Mouse (Mus musculus): ENCODE data around the gene Capn15. TPM values are rescaled to one million over a fixed set of nuclear protein-coding genes. Genes with fewer than 3 reads are reported as not detected.

Gene Capn15
- polyA plus RNA-seq, 1 experiment from 2014 or later = 15.3 TPM

DNA sequence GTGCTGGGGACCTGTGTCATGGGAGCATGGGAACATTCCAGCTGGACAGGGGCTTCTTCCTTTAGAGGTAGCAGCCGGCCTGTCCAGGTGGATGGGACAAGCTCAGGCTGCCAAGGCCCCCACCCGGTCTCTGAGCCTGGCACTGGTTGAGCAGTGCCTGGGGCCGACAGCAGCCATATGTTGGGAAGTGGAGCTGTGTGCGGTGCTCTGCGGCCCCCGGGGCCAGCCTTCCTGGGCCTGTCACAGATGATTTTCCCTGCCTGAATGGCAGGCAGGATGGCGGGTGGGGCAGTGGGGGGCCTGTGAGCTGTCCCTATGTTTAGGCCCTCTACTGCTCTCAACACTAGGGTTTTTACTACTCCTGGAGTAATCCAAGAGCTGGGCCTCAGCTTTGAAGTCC is 29.4 kb downstream of the Capn15 start:
- no peak for DNase-seq (ENCODE audit: low spot score)

GRCm38 (mm10) chr17:25955736-25956135 is 29.9 kb downstream of the Capn15 start:
- DNase-seq (ENCODE audit: low spot score) = no peak

DNA sequence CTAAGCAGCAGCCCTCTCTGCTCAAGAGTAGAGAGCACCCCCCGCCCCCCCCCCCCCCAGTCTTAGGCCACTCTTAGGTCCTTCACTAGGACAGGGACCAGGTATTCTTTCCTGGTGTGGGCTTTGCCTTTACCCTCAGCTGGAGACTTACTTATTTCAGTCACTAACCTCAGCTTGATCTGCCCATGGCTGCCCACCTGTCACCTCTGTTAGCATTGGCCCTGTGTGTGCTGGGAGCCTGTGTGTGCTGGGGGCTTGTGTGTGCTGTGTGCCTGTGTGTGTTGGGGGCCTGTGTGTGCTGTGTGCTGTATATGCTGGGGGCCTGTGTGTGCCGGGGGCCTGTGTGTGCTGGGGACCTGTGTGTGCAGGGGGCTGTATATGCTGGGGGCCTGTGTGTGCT is 30.9 kb downstream of the Capn15 start:
- DNase-seq (ENCODE audit: low spot score) = no peak

- DNase-seq (ENCODE audit: low spot score) = no peak
These were observed 32.4 kb downstream of the Capn15 start for GRCm38 (mm10) chr17:25953161-25953560.

- no peak for DNase-seq (ENCODE audit: low spot score)
These were observed 33.6 kb downstream of the Capn15 start, which contains the start of gene A930017K11Rik for GRCm38 (mm10) chr17:25951803-25952623. Gene A930017K11Rik, minus strand, starts transcription at chr17:25952565.

DNA sequence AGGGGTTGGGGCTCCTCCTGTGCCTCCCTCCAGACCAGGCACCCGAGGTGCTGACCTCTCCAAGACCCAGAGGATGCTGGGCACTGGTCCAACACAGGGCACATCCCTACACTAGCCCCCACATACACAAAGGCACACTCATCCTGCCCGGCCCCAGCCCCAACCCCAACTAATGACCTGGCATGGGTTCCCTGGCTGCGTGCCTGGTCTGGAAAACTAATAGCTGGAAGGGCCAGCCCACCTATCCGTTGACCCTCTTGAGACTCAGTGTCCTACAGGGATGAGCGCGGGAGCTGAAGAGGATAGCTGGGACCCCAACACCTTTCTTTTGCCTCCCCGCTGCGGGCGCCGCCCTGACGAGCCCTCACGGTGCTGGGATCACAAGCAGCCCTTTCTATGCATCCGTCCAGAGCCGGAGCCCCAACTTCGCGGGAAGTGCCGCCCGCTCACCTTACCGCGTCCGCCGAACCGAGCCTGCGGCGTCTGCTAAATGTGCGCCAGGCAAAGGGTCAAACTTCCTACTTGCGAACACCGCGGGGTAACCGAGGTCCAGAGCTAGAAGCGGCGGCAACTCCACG is 34.3 kb downstream of the Capn15 start:
- no peak for DNase-seq (ENCODE audit: low spot score)

DNA sequence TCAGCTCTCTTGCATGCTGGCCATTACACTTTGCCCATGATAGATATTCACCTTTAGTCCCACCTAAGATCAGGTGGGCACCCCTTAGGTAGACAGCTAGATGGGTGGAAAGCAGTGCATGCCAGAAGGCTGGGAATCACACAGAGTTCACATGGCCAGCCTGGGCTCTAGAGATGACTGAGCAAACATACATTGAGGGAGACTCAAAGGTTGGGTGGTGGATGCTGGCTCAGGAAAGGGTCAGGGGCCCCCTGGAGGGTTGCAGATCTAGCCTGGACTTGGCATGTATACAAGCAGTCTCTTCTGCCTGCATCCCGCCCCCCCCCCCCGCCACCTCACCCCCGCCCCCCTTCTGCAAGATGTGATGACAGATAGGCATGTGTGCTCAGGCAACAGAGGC is 34.9 kb downstream of the Capn15 start:
- no peak for DNase-seq (ENCODE audit: low spot score)

GRCm38 (mm10) chr17:25949981-25950380 is 35.6 kb downstream of the Capn15 start:
- no peak for DNase-seq (ENCODE audit: low spot score)

DNA sequence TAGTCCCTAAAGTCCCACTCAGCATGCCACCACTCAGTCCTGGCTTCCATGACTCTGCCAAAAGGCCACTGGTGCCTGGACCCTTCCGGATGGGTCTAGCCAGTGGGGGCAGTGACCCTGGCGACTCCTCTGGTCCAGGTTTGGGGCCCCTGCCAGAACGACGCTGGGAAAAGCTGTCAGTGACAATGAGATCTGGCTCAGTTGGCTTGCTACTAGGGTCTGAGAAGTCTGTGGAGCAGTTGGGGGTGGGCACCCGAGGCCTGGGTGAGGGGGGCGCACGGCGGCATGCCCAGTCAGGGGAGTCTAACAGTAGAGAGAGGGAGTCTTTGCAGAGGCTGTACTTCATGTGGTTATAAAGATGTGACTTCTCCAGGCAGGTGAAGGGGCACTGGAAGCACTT is 37.5 kb downstream of the Capn15 start:
- DNase-seq (ENCODE audit: low spot score) = no peak

GRCm38 (mm10) chr17:25947576-25947975 is 38.0 kb downstream of the Capn15 start:
- DNase-seq (ENCODE audit: low spot score) = no peak

- no peak for DNase-seq (ENCODE audit: low spot score)
These were observed 38.7 kb downstream of the Capn15 start for GRCm38 (mm10) chr17:25946891-25947290.

DNA sequence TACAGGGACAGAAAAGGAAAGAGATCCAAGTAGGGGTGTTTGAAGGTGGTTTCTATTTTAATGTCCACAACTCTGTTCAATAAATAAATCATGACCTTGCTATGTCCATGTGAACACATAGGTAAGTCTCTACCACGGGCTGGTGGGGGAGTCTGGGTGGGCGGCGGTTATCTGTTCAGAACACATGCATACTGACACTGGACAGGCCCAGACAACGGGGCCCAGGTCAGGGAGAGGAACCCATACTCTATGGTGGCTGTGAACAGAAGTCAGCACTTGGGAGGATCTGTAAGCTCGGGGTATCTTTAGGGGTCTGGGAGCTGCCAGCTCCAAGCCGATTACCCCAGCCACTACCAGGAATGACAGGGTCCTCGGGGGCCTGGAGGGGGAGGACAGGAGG is 39.2 kb downstream of the Capn15 start:
- DNase-seq (ENCODE audit: low spot score) = no peak

DNA sequence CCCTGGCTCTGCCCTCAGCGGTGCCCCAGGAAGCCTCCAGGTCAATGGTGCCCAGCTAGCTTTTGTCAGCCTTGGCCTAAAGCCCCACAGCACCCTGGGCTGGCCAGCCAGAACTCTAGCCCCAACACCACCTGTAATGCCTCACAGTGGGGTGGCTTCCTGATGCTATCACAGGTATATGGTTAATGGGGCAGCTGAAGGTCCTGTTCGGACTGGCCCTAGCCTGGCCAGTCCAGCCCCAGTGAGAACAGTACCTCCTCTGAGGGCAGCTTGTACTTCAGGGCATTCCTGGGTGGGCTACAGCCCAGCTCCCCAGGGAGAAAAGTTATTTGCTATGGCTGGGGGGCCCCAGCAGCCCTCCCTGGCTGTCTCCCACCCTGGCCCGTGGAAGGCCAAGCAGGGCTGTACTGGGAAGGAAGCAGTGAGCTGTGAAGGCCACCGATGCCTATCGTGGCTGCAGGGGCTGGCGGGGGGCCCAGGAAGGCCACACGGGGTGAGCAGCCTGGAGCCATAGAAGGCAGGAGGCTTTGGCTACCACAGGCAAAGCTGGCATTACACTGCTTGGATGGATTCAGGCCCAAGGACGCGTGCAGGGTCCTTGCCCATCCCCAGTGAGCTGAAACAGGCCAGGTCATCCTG is 40.0 kb downstream of the Capn15 start:
- no peak for DNase-seq (ENCODE audit: low spot score)

DNA sequence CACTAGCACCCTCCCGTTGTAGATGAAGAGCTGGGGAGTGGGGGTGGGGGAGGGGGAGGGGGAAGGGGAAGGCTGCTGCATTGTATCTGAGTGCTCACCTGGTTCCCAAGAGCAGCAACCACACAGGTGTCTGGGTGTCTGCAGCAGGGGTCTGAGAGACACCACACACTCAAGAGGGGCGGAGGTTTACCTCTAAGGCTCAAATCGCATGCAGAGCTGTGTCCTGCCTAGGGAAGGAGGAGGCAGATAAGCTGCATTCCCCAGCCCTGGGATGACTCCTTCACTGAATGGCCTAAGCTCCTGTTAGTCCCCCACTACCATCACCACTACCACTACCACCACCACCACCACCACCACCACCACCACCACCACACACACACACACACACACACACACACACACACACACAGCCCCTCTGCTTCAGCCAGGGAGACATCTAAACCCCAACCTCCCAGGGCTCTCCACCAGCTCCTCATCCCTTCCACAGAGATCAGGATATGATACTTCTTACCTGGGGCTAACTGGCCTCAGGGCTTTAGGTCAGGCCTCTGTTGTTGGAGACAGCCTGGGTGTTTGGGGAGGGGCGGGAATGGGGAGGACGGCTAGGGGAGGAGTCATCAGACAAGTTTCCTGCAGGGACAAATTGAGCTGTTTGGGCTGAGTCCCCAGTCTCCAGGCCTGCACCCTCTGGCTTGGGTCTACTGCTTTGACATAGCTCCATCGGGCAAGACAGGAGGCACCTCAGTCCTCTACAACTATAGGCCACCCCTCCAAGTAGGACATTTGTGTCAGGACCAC is 41.0 kb downstream of the Capn15 start, which contains the start of the genes Pigq and Nhlrc4:
Pigq (minus strand) TSS at position 571 of the 798 bp plus-strand sequence.
Nhlrc4 (minus strand) TSS at position 596 of the 798 bp plus-strand sequence.
- DNase-seq (ENCODE audit: low spot score) = no peak

- no peak for DNase-seq (ENCODE audit: low spot score)
These were observed 41.8 kb downstream of the Capn15 start for GRCm38 (mm10) chr17:25943769-25944168.

DNA sequence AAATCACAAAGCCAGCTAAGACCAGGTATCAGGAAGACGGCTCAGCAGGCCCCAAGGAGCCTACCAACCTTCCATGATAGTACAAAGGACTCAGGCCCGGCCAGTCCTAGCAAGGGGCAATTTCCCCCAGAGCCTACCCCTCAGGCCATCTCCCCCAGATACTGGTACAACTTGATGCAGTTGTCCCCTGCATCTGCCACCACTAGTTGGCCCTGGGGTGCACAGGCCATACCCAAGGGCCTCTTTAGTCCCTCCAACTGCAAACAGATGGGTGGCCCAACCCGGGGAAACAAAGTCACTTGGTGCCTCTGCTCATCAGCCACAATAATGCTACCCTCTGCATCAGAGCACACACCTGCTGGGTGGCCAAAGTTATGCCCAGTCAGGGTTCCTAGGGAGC is 42.4 kb downstream of the Capn15 start:
- no peak for DNase-seq (ENCODE audit: low spot score)

- no peak for DNase-seq (ENCODE audit: low spot score)
These were observed 42.9 kb downstream of the Capn15 start for GRCm38 (mm10) chr17:25942597-25943151.

DNA sequence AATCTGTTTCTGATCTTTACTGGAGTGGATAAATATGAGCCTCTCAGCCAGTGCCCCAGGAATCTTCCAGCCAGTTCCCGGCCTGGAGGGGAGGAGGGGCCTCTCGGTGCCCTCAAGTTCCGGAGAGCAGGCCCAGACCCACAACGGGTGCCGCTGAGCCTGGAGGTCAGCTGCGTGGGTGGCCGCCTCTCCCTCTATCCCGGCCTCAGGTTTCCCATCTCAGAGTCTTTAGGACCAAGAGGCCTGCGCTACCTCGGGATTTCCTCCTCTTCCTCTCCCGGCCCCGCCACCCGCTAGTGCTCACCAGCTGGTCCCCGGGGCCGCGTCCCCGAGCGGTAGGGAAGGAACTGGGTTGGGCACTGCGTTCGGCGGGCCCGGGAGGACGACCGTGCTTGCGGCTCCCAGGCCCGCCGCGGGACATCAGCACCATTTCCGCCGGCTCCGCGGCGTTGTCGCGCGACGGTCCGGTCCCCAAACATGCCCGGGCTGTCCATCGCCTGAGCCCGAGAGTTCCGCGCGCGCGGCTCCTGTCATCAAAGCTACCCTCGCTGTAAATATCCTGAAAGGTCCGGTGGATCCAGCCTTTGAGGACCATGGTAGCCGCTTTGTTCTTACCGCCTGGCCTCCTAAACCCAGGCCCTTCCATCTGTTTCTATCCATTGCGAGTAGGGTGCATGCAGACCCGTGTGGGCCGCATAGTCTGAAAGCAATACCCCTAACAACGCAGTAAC is 43.9 kb downstream of the Capn15 start:
- peak; percentile 65 for DNase-seq (ENCODE audit: low spot score)

DNA sequence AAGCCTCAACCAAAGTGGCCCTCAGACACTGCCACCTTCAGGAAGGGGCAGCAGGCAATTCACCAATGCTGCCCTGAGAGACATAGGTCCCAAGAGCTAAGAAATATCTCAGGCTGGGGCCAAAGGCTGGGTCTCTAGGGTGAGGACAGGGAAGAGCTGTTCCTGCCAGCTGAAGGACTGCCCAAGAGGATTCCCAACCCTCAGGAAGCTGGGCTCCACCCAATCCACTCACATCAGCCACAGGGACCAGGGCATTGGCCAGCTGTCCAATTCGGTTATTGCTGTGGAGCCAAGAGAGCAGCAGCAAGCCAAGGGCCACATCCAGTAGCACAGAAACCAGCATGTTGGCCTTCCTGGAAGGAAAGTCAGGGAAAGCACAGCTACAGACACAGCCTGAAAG is 51.1 kb downstream of the Capn15 start:
- no peak for DNase-seq (ENCODE audit: low spot score)

- DNase-seq (ENCODE audit: low spot score) = no peak
These were observed 60.2 kb downstream of the Capn15 start for GRCm38 (mm10) chr17:25925348-25925747.
